Mouse (Mus musculus): ENCODE results near the gene Taok3. TPM values are rescaled to one million over a fixed set of nuclear protein-coding genes. Genes with fewer than 3 reads are reported as not detected.

Gene Taok3
- polyA plus RNA-seq, 1 experiment from 2014 or later: 14.3 TPM

- H3K4me3 ChIP-seq: no peak overlapping the region
- WGBS: 87% methylated on average over 2 of the region's 2 CpGs
- no peak for ATAC-seq (ENCODE audit: insufficient number of reproducible peaks, insufficient read depth, low FRiP score, low TSS enrichment, low read depth)
- H3K9me3 ChIP-seq: no peaks in the 10 kb centered on the region
- H3K27ac ChIP-seq: no peak overlapping the region
- no peak overlapping the region for H3K9ac ChIP-seq
- H3K4me2 ChIP-seq: no peak overlapping the region
- H3K36me3 ChIP-seq: no peaks in the 10 kb centered on the region
- H3K4me1 ChIP-seq: no peaks in the 10 kb centered on the region
- H3K27me3 ChIP-seq: no peaks in the 10 kb centered on the region
Measured at GRCm38 (mm10) chr5:117306826-117307225, 186.9 kb downstream of the Taok3 start.

GRCm38 (mm10) chr5:117307699-117308098 lies 187.8 kb downstream of the Taok3 start:
- 42% methylated on average over 11 of the region's 11 CpGs for WGBS
- Histone ChIP-seq H3K4me2 (no peak overlapping the region), H3K4me1 (no peaks in the 10 kb centered on the region), H3K36me3 (no peaks in the 10 kb centered on the region), H3K27ac (no peak overlapping the region), H3K9me3 (no peaks in the 10 kb centered on the region), H3K9ac (no peak overlapping the region), H3K4me3 (no peak overlapping the region), H3K27me3 (no peaks in the 10 kb centered on the region)
- ATAC-seq (ENCODE audit: insufficient number of reproducible peaks, insufficient read depth, low FRiP score, low TSS enrichment, low read depth): no peak

- no peak for ATAC-seq (ENCODE audit: insufficient number of reproducible peaks, insufficient read depth, low FRiP score, low TSS enrichment, low read depth)
- Histone ChIP-seq H3K9me3 (no peaks in the 10 kb centered on the region), H3K4me1 (peaks cover 18% of the 10 kb centered on the region), H3K27me3 (peaks cover 22% of the 10 kb centered on the region), H3K4me3 (peak overlapping the region; percentile 29), H3K27ac (no peak overlapping the region), H3K36me3 (no peaks in the 10 kb centered on the region), H3K9ac (peak overlapping the region; percentile 36; the same call in 1 of the 2 replicates), H3K4me2 (peak overlapping the region; percentile 54)
- 13% methylated on average over 14 of the region's 14 CpGs for WGBS
Measured at GRCm38 (mm10) chr5:117313420-117313819, 193.5 kb downstream of the Taok3 start.

- 30% methylated on average over 10 of the region's 10 CpGs for WGBS
- no peaks in the 10 kb centered on the region for H3K36me3 ChIP-seq
- peak overlapping the region; percentile 76 for H3K27ac ChIP-seq
- peaks cover 22% of the 10 kb centered on the region for H3K27me3 ChIP-seq
- no peaks in the 10 kb centered on the region for H3K9me3 ChIP-seq
- H3K4me1 ChIP-seq: peaks cover 18% of the 10 kb centered on the region
- peak overlapping the region; percentile 29 for H3K4me3 ChIP-seq
- no peak for ATAC-seq (ENCODE audit: insufficient number of reproducible peaks, insufficient read depth, low FRiP score, low TSS enrichment, low read depth)
- H3K4me2 ChIP-seq: peak overlapping the region; percentile 54
- peak overlapping the region; percentile 36; the same call in 1 of the 2 replicates for H3K9ac ChIP-seq
Measured at GRCm38 (mm10) chr5:117313909-117314308, 194.0 kb downstream of the Taok3 start.

GRCm38 (mm10) chr5:117314587-117315428 lies 194.9 kb downstream of the Taok3 start:
- 20% methylated on average over 9 of the region's 9 CpGs for WGBS
- peak overlapping the region; percentile 36; the same call in 1 of the 2 replicates for H3K9ac ChIP-seq
- 0 out of 2 replicates have a peak, but pooled peaks have one; percentile 63 for ATAC-seq (ENCODE audit: insufficient number of reproducible peaks, insufficient read depth, low FRiP score, low TSS enrichment, low read depth)

GRCm38 (mm10) chr5:117318741-117319629 lies 199.1 kb downstream of the Taok3 start, which contains the start of gene Vsig10:
Gene Vsig10 (plus strand): TSS chr5:117319083.
- H3K9ac ChIP-seq: peak within 1 kb of the TSS; percentile 83
- 0 out of 2 replicates have a peak, but pooled peaks have one; percentile 57 for ATAC-seq (ENCODE audit: insufficient number of reproducible peaks, insufficient read depth, low FRiP score, low TSS enrichment, low read depth)
- peaks cover 16% of the 10 kb centered on the region for H3K4me1 ChIP-seq
- no peaks in the 10 kb centered on the region for H3K36me3 ChIP-seq
- H3K4me3 ChIP-seq: peak within 1 kb of the TSS; percentile 67
- H3K4me2 ChIP-seq: peak within 1 kb of the TSS; percentile 98
- H3K9me3 ChIP-seq: no peaks in the 10 kb centered on the region
- H3K27ac ChIP-seq: peak within 1 kb of the TSS; percentile 48
- H3K27me3 ChIP-seq: peaks cover 24% of the 10 kb centered on the region
- WGBS: under 1% methylated on average over 77 of the region's 81 CpGs

More at GRCm38 (mm10) chr5:117314587-117315428, 194.9 kb downstream of the Taok3 start:
- Histone ChIP-seq H3K36me3 (no peaks in the 10 kb centered on the region), H3K4me1 (peaks cover 18% of the 10 kb centered on the region), H3K4me3 (no peak overlapping the region), H3K4me2 (peak overlapping the region; percentile 7), H3K27me3 (peaks cover 22% of the 10 kb centered on the region), H3K27ac (peak overlapping the region; percentile 76), H3K9me3 (no peaks in the 10 kb centered on the region)

- Histone ChIP-seq H3K4me3 (no peak overlapping the region), H3K36me3 (no peaks in the 10 kb centered on the region), H3K27ac (no peak overlapping the region), H3K9me3 (no peaks in the 10 kb centered on the region), H3K9ac (no peak overlapping the region), H3K4me1 (peaks cover 4% of the 10 kb centered on the region; the same call in 1 of the 2 replicates), H3K27me3 (peaks cover 6% of the 10 kb centered on the region; the same call in 1 of the 2 replicates), H3K4me2 (no peak overlapping the region)
- 85% methylated on average over 9 of the region's 9 CpGs for WGBS
- ATAC-seq (ENCODE audit: insufficient number of reproducible peaks, insufficient read depth, low FRiP score, low TSS enrichment, low read depth): no peak
Measured at GRCm38 (mm10) chr5:117323751-117324150, 203.8 kb downstream of the Taok3 start.

Other genes starting within 250 kb of the Taok3 start
- gene Suds3, start 4.0 kb upstream of the Taok3 start, polyA plus RNA-seq (2015; fragmentation: Nextera tagmentation; extraction: Ambion mirVana): 87.8 and 89.7 TPM in 2 replicates
- gene Pebp1, start 167.5 kb downstream of the Taok3 start, polyA plus RNA-seq (2015; fragmentation: Nextera tagmentation; extraction: Ambion mirVana): 780 and 876 TPM in 2 replicates
- gene Vsig10, start 199.0 kb downstream of the Taok3 start, polyA plus RNA-seq (2015; fragmentation: Nextera tagmentation; extraction: Ambion mirVana): 7.1 and 11.3 TPM in 2 replicates
- 46.1 and 51.7 TPM in 2 replicates for gene Wsb2, start 237.2 kb downstream of the Taok3 start, polyA plus RNA-seq (2015; fragmentation: Nextera tagmentation; extraction: Ambion mirVana)

Data from embryonic facial prominence, embryonic 13.5 days (tissue).